Mouse (Mus musculus) neutrophil, adult 59 days (primary cell): ENCODE measurements around the gene Slco6d1. TPM values are rescaled to one million over a fixed set of nuclear protein-coding genes. Genes with fewer than 3 reads are reported as not detected.

Source experiments
- total RNA-seq, 2 experiments: library from RNA; stranded (reverse); gene quantifications; 1 replicate in 1 of 2; 2 replicates in 1 of 2; pipeline ENCODE4 v1.2.4; 2023

Gene Slco6d1
- total RNA-seq, result not detected

DNA sequence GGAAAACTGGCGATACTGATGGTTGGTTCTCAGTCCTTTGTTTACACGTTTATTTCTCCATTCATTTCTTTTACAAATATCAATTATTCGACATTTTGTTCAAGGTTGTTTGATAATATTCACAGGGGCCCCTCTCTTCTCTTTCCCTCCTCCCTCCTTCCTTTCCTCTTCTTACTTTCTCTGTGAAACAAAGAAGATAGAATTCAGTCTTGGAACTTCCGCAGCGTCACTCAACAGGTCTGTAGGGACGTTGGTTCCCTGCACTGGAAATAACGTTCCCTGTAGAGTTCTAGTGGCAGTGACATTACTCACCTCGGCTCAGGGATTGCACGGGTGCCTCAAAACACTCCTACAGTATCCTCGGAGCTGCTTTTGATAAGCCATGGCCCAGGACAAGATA is at the start of gene Slco6d1:
TSS of gene Slco6d1 (plus strand) at position 301 of the 400 bp plus-strand sequence.

